Mouse (Mus musculus): ENCODE measurements around the gene Dis3l. TPM values are rescaled to one million over a fixed set of nuclear protein-coding genes. Genes with fewer than 3 reads are reported as not detected.

Dis3l gene
- polyA plus RNA-seq (2014; fragmentation: Nextera tagmentation; extraction: Ambion mirVana), result 18.2 and 21.3 TPM in 2 replicates

GRCm38 (mm10) chr9:64341254-64341566 is at the start of gene Dis3l:
Gene Dis3l, minus strand, starts transcription at chr9:64341288.
- H3K9me3 ChIP-seq (ENCODE audit: control insufficient read depth, low read length), result no peaks in the 10 kb centered on the region
- H3K4me3 ChIP-seq (ENCODE audit: low read depth, low read length), result peak within 1 kb of the TSS; percentile 82
- DNase-seq (ENCODE audit: low spot score), result no peak
- H3K36me3 ChIP-seq (ENCODE audit: control insufficient read depth, insufficient read depth, low read length), result 0 out of 2 replicates have a peak, but pooled peaks cover 5% of the 10 kb centered on the region
- peak within 1 kb of the TSS; percentile 99 for H3K9ac ChIP-seq (ENCODE audit: low read depth, low read length)
- ATAC-seq (replicated peaks; ENCODE audit: low FRiP score), result peak; percentile 5; the same call in 1 of the 2 replicates
- H3K4me2 ChIP-seq, result peak within 1 kb of the TSS; percentile 92
- H3K27me3 ChIP-seq (replicated peaks; ENCODE audit: control insufficient read depth, insufficient read depth, low read length), result no peaks in the 10 kb centered on the region
- H3K4me1 ChIP-seq (replicated peaks; ENCODE audit: control insufficient read depth, insufficient read depth, low read length), result peaks cover 9% of the 10 kb centered on the region
- 12% methylated on average over 16 of the region's 16 CpGs for WGBS
- peak within 1 kb of the TSS; percentile 98 for H3K27ac ChIP-seq (ENCODE audit: low read depth, low read length)

GRCm38 (mm10) chr9:64389576-64390292 is 48.6 kb upstream of the Dis3l start:
- Histone ChIP-seq H3K4me2 (no peak overlapping the region), H3K4me3 (ENCODE audit: low read depth, low read length) (no peak overlapping the region), H3K27me3 (replicated peaks; ENCODE audit: control insufficient read depth, insufficient read depth, low read length) (peaks cover 52% of the 10 kb centered on the region), H3K36me3 (ENCODE audit: control insufficient read depth, insufficient read depth, low read length) (no peaks in the 10 kb centered on the region), H3K9me3 (ENCODE audit: control insufficient read depth, low read length) (no peaks in the 10 kb centered on the region), H3K9ac (ENCODE audit: low read depth, low read length) (no peak overlapping the region), H3K4me1 (replicated peaks; ENCODE audit: control insufficient read depth, insufficient read depth, low read length) (0 out of 2 replicates have a peak, but pooled peaks cover 5% of the 10 kb centered on the region), H3K27ac (ENCODE audit: low read depth, low read length) (no peak overlapping the region)
- no peak for ATAC-seq (replicated peaks; ENCODE audit: low FRiP score)
- no peak for DNase-seq (ENCODE audit: low spot score)
- WGBS, result 61% methylated on average over 7 of the region's 7 CpGs

GRCm38 (mm10) chr9:64386466-64387211 is 45.6 kb upstream of the Dis3l start:
- H3K36me3 ChIP-seq (ENCODE audit: control insufficient read depth, insufficient read depth, low read length), result no peaks in the 10 kb centered on the region
- peak overlapping the region; percentile 88 for H3K4me2 ChIP-seq
- DNase-seq (ENCODE audit: low spot score), result no peak
- H3K9ac ChIP-seq (ENCODE audit: low read depth, low read length), result no peak overlapping the region
- 0 out of 2 replicates have a peak, but pooled peaks cover 5% of the 10 kb centered on the region for H3K4me1 ChIP-seq (replicated peaks; ENCODE audit: control insufficient read depth, insufficient read depth, low read length)
- H3K27ac ChIP-seq (ENCODE audit: low read depth, low read length), result no peak overlapping the region
- peak overlapping the region; percentile 55 for H3K4me3 ChIP-seq (ENCODE audit: low read depth, low read length)
- 4% methylated on average over 45 of the region's 45 CpGs for WGBS
- H3K9me3 ChIP-seq (ENCODE audit: control insufficient read depth, low read length), result no peaks in the 10 kb centered on the region
- H3K27me3 ChIP-seq (replicated peaks; ENCODE audit: control insufficient read depth, insufficient read depth, low read length), result peaks cover 74% of the 10 kb centered on the region
- no peak for ATAC-seq (replicated peaks; ENCODE audit: low FRiP score)

GRCm38 (mm10) chr9:64385511-64386465 is 44.7 kb upstream of the Dis3l start, which contains the start of gene Megf11:
Gene Megf11, plus strand, starts transcription at chr9:64385626.
- peak within 1 kb of the TSS; percentile 55 for H3K4me3 ChIP-seq (ENCODE audit: low read depth, low read length)
- WGBS, result 1% methylated on average over 91 of the region's 93 CpGs
- H3K27ac ChIP-seq (ENCODE audit: low read depth, low read length), result no peak within 1 kb of the TSS
- 0 out of 2 replicates have a peak, but pooled peaks cover 5% of the 10 kb centered on the region for H3K4me1 ChIP-seq (replicated peaks; ENCODE audit: control insufficient read depth, insufficient read depth, low read length)
- peaks cover 75% of the 10 kb centered on the region for H3K27me3 ChIP-seq (replicated peaks; ENCODE audit: control insufficient read depth, insufficient read depth, low read length)
- no peaks in the 10 kb centered on the region for H3K36me3 ChIP-seq (ENCODE audit: control insufficient read depth, insufficient read depth, low read length)
- H3K4me2 ChIP-seq, result peak within 1 kb of the TSS; percentile 88
- H3K9me3 ChIP-seq (ENCODE audit: control insufficient read depth, low read length), result no peaks in the 10 kb centered on the region
- 0 out of 2 replicates have a peak within 1 kb of the TSS, but pooled peaks have one; percentile 6 for H3K9ac ChIP-seq (ENCODE audit: low read depth, low read length)
- ATAC-seq (replicated peaks; ENCODE audit: low FRiP score), result no peak; the same call in 1 of the 2 replicates
- DNase-seq (ENCODE audit: low spot score), result peak; percentile 59

GRCm38 (mm10) chr9:64383021-64383788 is 42.1 kb upstream of the Dis3l start:
- Histone ChIP-seq H3K4me1 (replicated peaks; ENCODE audit: control insufficient read depth, insufficient read depth, low read length) (0 out of 2 replicates have a peak, but pooled peaks cover 5% of the 10 kb centered on the region), H3K27ac (ENCODE audit: low read depth, low read length) (no peak overlapping the region), H3K27me3 (replicated peaks; ENCODE audit: control insufficient read depth, insufficient read depth, low read length) (peaks cover 58% of the 10 kb centered on the region), H3K36me3 (ENCODE audit: control insufficient read depth, insufficient read depth, low read length) (no peaks in the 10 kb centered on the region), H3K4me3 (ENCODE audit: low read depth, low read length) (no peak overlapping the region), H3K9ac (ENCODE audit: low read depth, low read length) (no peak overlapping the region), H3K9me3 (ENCODE audit: control insufficient read depth, low read length) (no peaks in the 10 kb centered on the region), H3K4me2 (no peak overlapping the region)
- WGBS, result 54% methylated on average over 10 of the region's 10 CpGs
- DNase-seq (ENCODE audit: low spot score), result no peak
- no peak for ATAC-seq (replicated peaks; ENCODE audit: low FRiP score)

- DNase-seq (ENCODE audit: low spot score), result no peak
- 83% methylated on average over 2 of the region's 2 CpGs for WGBS
Observed at GRCm38 (mm10) chr9:64376380-64376779, 35.3 kb upstream of the Dis3l start.

GRCm38 (mm10) chr9:64371305-64371819 is 30.3 kb upstream of the Dis3l start:
- no peak for DNase-seq (ENCODE audit: low spot score)
- Histone ChIP-seq H3K4me2 (no peak overlapping the region), H3K9ac (ENCODE audit: low read depth, low read length) (no peak overlapping the region), H3K27me3 (replicated peaks; ENCODE audit: control insufficient read depth, insufficient read depth, low read length) (no peaks in the 10 kb centered on the region; the same call in 1 of the 2 replicates), H3K27ac (ENCODE audit: low read depth, low read length) (no peak overlapping the region), H3K36me3 (ENCODE audit: control insufficient read depth, insufficient read depth, low read length) (no peaks in the 10 kb centered on the region), H3K9me3 (ENCODE audit: control insufficient read depth, low read length) (no peaks in the 10 kb centered on the region), H3K4me3 (ENCODE audit: low read depth, low read length) (no peak overlapping the region), H3K4me1 (replicated peaks; ENCODE audit: control insufficient read depth, insufficient read depth, low read length) (no peaks in the 10 kb centered on the region)
- ATAC-seq (replicated peaks; ENCODE audit: low FRiP score), result no peak
- 45% methylated on average over 11 of the region's 11 CpGs for WGBS

More at GRCm38 (mm10) chr9:64376380-64376779, 35.3 kb upstream of the Dis3l start:
- no peak overlapping the region for H3K9ac ChIP-seq (ENCODE audit: low read depth, low read length)
- H3K4me3 ChIP-seq (ENCODE audit: low read depth, low read length), result no peak overlapping the region
- no peaks in the 10 kb centered on the region for H3K36me3 ChIP-seq (ENCODE audit: control insufficient read depth, insufficient read depth, low read length)
- no peaks in the 10 kb centered on the region for H3K9me3 ChIP-seq (ENCODE audit: control insufficient read depth, low read length)
- no peak overlapping the region for H3K4me2 ChIP-seq
- no peaks in the 10 kb centered on the region for H3K4me1 ChIP-seq (replicated peaks; ENCODE audit: control insufficient read depth, insufficient read depth, low read length)
- H3K27ac ChIP-seq (ENCODE audit: low read depth, low read length), result no peak overlapping the region
- ATAC-seq (replicated peaks; ENCODE audit: low FRiP score), result no peak
- peaks cover 5% of the 10 kb centered on the region for H3K27me3 ChIP-seq (replicated peaks; ENCODE audit: control insufficient read depth, insufficient read depth, low read length)
